Mouse (Mus musculus): ENCODE results near the gene Ubr7. TPM values are rescaled to one million over a fixed set of nuclear protein-coding genes. Genes with fewer than 3 reads are reported as not detected.
A peak's percentile ranks its signal among the peaks of the same experiment; 100 is the strongest.

Gene Ubr7
- polyA plus RNA-seq, 1 experiment from 2014 or later, result 45.8 TPM

DNA sequence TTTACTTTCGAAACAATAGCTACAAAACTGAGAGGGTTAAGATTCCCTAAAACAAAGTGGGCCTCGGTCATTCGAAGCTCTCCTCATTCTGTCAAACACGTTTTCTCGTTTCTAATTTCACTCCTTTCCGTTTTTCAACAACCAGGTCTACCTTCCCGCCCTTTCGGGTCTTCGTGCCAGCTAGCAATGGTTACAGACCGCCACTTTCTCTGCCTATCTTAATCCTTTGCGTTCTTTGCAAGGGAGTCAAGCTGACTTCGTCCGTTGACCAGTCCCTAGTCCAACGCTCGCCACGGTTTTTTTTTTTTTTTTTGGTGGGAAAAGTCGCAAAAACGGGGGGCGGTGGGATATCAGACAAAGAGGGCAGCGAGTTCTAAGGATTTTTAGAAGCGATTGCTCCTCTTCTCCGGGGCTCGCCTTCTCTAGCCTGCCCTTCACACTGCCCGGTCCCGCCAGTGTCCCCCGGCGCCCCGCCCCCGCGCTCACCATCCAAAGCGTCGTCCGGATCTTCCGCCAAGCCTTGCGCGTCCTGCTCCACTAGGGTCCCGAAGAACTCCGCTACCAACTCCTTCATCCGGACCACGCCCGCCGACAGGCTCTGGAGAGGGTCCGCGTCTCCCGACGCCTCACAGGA is 595 bp upstream of the Ubr7 start:
- DNase-seq (ENCODE audit: low spot score) (peak; percentile 20), ATAC-seq (ENCODE audit: low read depth) (peak; percentile 85)
- peak overlapping the region; percentile 81 for H3K27ac ChIP-seq (replicated peaks; ENCODE audit: low read depth, low read length)
- peaks cover 13% of the 10 kb centered on the region for H3K4me1 ChIP-seq (ENCODE audit: control insufficient read depth, insufficient read depth, low read length)
- H3K27me3 ChIP-seq (replicated peaks; ENCODE audit: control insufficient read depth, insufficient read depth, low read length), result no peaks in the 10 kb centered on the region
- peaks cover 13% of the 10 kb centered on the region; the same call in 1 of the 2 replicates for H3K36me3 ChIP-seq (ENCODE audit: control insufficient read depth, insufficient read depth, low read length)
- H3K9ac ChIP-seq (ENCODE audit: low read depth, low read length), result peak overlapping the region; percentile 77
- WGBS, result 1% methylated on average over 46 of the region's 46 CpGs
- peak overlapping the region; percentile 64 for H3K4me3 ChIP-seq (ENCODE audit: low read depth, low read length)
- no peaks in the 10 kb centered on the region for H3K9me3 ChIP-seq (ENCODE audit: control insufficient read depth, low read length)
- peak overlapping the region; percentile 74 for H3K4me2 ChIP-seq (ENCODE audit: low read depth, low read length)

GRCm38 (mm10) chr12:102758403-102758756 is 613 bp downstream of the Ubr7 start, which contains the start of gene Gm20604:
Gm20604 (minus strand) TSS chr12:102758672.
- ATAC-seq (ENCODE audit: low read depth) (no peak), DNase-seq (ENCODE audit: low spot score) (no peak)
- no peaks in the 10 kb centered on the region for H3K9me3 ChIP-seq (ENCODE audit: control insufficient read depth, low read length)
- peaks cover 14% of the 10 kb centered on the region for H3K36me3 ChIP-seq (ENCODE audit: control insufficient read depth, insufficient read depth, low read length)
- peak within 1 kb of the TSS; percentile 81 for H3K27ac ChIP-seq (replicated peaks; ENCODE audit: low read depth, low read length)
- peaks cover 13% of the 10 kb centered on the region for H3K4me1 ChIP-seq (ENCODE audit: control insufficient read depth, insufficient read depth, low read length)
- H3K4me2 ChIP-seq (ENCODE audit: low read depth, low read length), result peak within 1 kb of the TSS; percentile 92
- WGBS, result under 1% methylated on average over 10 of the region's 10 CpGs
- H3K4me3 ChIP-seq (ENCODE audit: low read depth, low read length), result peak within 1 kb of the TSS; percentile 64
- H3K9ac ChIP-seq (ENCODE audit: low read depth, low read length), result peak within 1 kb of the TSS; percentile 77
- H3K27me3 ChIP-seq (replicated peaks; ENCODE audit: control insufficient read depth, insufficient read depth, low read length), result no peaks in the 10 kb centered on the region

- Histone ChIP-seq H3K27ac (replicated peaks; ENCODE audit: low read depth, low read length) (0 out of 2 replicates have a peak overlapping the region, but pooled peaks have one; percentile 15), H3K36me3 (ENCODE audit: control insufficient read depth, insufficient read depth, low read length) (peaks cover 14% of the 10 kb centered on the region), H3K9me3 (ENCODE audit: control insufficient read depth, low read length) (no peaks in the 10 kb centered on the region), H3K9ac (ENCODE audit: low read depth, low read length) (peak overlapping the region; percentile 77), H3K4me1 (ENCODE audit: control insufficient read depth, insufficient read depth, low read length) (peaks cover 13% of the 10 kb centered on the region), H3K27me3 (replicated peaks; ENCODE audit: control insufficient read depth, insufficient read depth, low read length) (no peaks in the 10 kb centered on the region), H3K4me2 (ENCODE audit: low read depth, low read length) (peak overlapping the region; percentile 92), H3K4me3 (ENCODE audit: low read depth, low read length) (peak overlapping the region; percentile 64)
- DNase-seq (ENCODE audit: low spot score) (no peak), ATAC-seq (ENCODE audit: low read depth) (no peak)
- WGBS, result 3% methylated on average over 5 of the region's 5 CpGs
These were observed 1.2 kb downstream of the Ubr7 start for GRCm38 (mm10) chr12:102758936-102759335.

DNA sequence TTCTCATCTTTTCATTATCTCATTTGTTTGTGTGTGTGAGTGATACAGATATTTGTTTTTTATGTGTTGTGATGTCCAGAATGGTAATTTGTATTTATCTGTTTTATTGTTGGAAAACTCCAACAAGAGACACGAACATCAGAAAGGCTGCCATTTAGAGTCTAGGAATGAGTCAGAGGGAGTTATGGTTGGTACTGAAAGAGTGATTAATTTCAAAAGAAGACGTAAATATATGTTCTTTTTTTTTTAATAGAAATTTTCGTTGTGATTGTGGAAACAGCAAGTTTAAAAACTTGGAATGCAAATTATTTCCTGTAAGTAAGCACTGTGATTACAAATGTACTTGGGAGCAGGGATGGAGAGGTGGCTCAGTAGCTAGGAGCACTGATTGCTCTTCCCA is 3.9 kb downstream of the Ubr7 start:
- peaks cover 31% of the 10 kb centered on the region for H3K36me3 ChIP-seq (ENCODE audit: control insufficient read depth, insufficient read depth, low read length)
- ATAC-seq (ENCODE audit: low read depth) (no peak), DNase-seq (ENCODE audit: low spot score) (no peak)
- WGBS, result 85% methylated on average over 3 of the region's 3 CpGs
- H3K4me1 ChIP-seq (ENCODE audit: control insufficient read depth, insufficient read depth, low read length), result peaks cover 10% of the 10 kb centered on the region
- no peak overlapping the region for H3K4me3 ChIP-seq (ENCODE audit: low read depth, low read length)
- no peaks in the 10 kb centered on the region for H3K9me3 ChIP-seq (ENCODE audit: control insufficient read depth, low read length)
- no peaks in the 10 kb centered on the region for H3K27me3 ChIP-seq (replicated peaks; ENCODE audit: control insufficient read depth, insufficient read depth, low read length)
- no peak overlapping the region for H3K9ac ChIP-seq (ENCODE audit: low read depth, low read length)
- no peak overlapping the region for H3K27ac ChIP-seq (replicated peaks; ENCODE audit: low read depth, low read length)
- no peak overlapping the region for H3K4me2 ChIP-seq (ENCODE audit: low read depth, low read length)

DNA sequence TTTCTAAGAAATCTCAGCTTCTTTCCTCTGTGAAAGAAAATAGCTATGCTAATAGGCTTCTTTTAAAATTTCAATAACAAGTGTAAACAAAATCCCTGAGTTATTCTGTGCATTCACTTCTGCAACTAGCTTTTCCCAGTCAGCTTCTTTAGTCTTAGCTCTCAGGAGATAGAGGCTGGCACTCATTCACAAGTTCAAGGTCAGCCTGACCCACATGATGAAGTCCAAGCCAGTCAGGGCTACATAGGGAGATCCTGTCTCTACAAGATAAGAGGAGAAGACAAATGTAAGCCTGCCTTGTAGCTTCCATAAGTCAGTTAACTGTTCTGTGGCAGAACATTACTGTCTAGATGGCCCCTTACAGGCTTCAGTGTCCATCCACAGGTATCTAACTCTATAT is 5.9 kb downstream of the Ubr7 start:
- Histone ChIP-seq H3K4me1 (ENCODE audit: control insufficient read depth, insufficient read depth, low read length) (peaks cover 6% of the 10 kb centered on the region), H3K4me3 (ENCODE audit: low read depth, low read length) (no peak overlapping the region), H3K27ac (replicated peaks; ENCODE audit: low read depth, low read length) (no peak overlapping the region), H3K27me3 (replicated peaks; ENCODE audit: control insufficient read depth, insufficient read depth, low read length) (no peaks in the 10 kb centered on the region), H3K4me2 (ENCODE audit: low read depth, low read length) (no peak overlapping the region), H3K9me3 (ENCODE audit: control insufficient read depth, low read length) (no peaks in the 10 kb centered on the region), H3K36me3 (ENCODE audit: control insufficient read depth, insufficient read depth, low read length) (peaks cover 48% of the 10 kb centered on the region), H3K9ac (ENCODE audit: low read depth, low read length) (no peak overlapping the region)
- DNase-seq (ENCODE audit: low spot score) (no peak), ATAC-seq (ENCODE audit: low read depth) (no peak)

DNA sequence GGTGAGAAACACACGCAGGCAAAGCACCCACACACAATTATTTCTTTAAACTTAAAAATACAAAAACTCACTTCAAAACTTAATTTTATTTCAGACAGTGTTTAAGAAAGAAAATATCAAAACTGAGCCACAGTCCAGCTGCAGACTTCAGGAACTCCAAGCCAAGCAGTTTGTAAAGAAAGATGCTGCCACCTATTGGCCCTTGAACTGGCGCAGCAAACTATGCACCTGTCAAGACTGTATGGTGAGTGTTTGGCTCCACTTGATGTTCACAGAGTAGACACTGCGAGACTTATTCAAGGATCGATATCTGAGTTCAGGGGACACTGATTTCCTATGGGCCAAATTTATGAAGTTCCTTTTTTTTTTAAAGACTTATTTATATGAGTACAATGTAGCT is 11.2 kb downstream of the Ubr7 start:
- whole genome bisulfite sequencing, result 91% methylated on average over 4 of the region's 4 CpGs
- Histone ChIP-seq H3K4me2 (ENCODE audit: low read depth, low read length) (no peak overlapping the region), H3K27me3 (replicated peaks; ENCODE audit: control insufficient read depth, insufficient read depth, low read length) (no peaks in the 10 kb centered on the region), H3K36me3 (ENCODE audit: control insufficient read depth, insufficient read depth, low read length) (peaks cover 87% of the 10 kb centered on the region), H3K4me1 (ENCODE audit: control insufficient read depth, insufficient read depth, low read length) (no peaks in the 10 kb centered on the region), H3K9ac (ENCODE audit: low read depth, low read length) (no peak overlapping the region), H3K9me3 (ENCODE audit: control insufficient read depth, low read length) (no peaks in the 10 kb centered on the region), H3K4me3 (ENCODE audit: low read depth, low read length) (no peak overlapping the region), H3K27ac (replicated peaks; ENCODE audit: low read depth, low read length) (no peak overlapping the region)
- ATAC-seq (ENCODE audit: low read depth) (no peak), DNase-seq (ENCODE audit: low spot score) (no peak)

GRCm38 (mm10) chr12:102771601-102772000 is 13.8 kb downstream of the Ubr7 start:
- H3K27ac ChIP-seq (replicated peaks; ENCODE audit: low read depth, low read length), result no peak overlapping the region
- ATAC-seq (ENCODE audit: low read depth) (no peak), DNase-seq (ENCODE audit: low spot score) (no peak)
- H3K9ac ChIP-seq (ENCODE audit: low read depth, low read length), result no peak overlapping the region
- 97% methylated on average over 8 of the region's 8 CpGs for WGBS
- H3K4me3 ChIP-seq (ENCODE audit: low read depth, low read length), result no peak overlapping the region
- no peaks in the 10 kb centered on the region for H3K9me3 ChIP-seq (ENCODE audit: control insufficient read depth, low read length)
- no peaks in the 10 kb centered on the region for H3K4me1 ChIP-seq (ENCODE audit: control insufficient read depth, insufficient read depth, low read length)
- no peaks in the 10 kb centered on the region for H3K27me3 ChIP-seq (replicated peaks; ENCODE audit: control insufficient read depth, insufficient read depth, low read length)
- H3K4me2 ChIP-seq (ENCODE audit: low read depth, low read length), result no peak overlapping the region
- H3K36me3 ChIP-seq (ENCODE audit: control insufficient read depth, insufficient read depth, low read length), result peaks cover 86% of the 10 kb centered on the region

GRCm38 (mm10) chr12:102772676-102773075 is 14.9 kb downstream of the Ubr7 start:
- H3K27ac ChIP-seq (replicated peaks; ENCODE audit: low read depth, low read length), result no peak overlapping the region
- H3K27me3 ChIP-seq (replicated peaks; ENCODE audit: control insufficient read depth, insufficient read depth, low read length), result no peaks in the 10 kb centered on the region
- no peaks in the 10 kb centered on the region for H3K9me3 ChIP-seq (ENCODE audit: control insufficient read depth, low read length)
- H3K36me3 ChIP-seq (ENCODE audit: control insufficient read depth, insufficient read depth, low read length), result peaks cover 86% of the 10 kb centered on the region
- no peak overlapping the region for H3K4me3 ChIP-seq (ENCODE audit: low read depth, low read length)
- H3K9ac ChIP-seq (ENCODE audit: low read depth, low read length), result no peak overlapping the region
- ATAC-seq (ENCODE audit: low read depth) (no peak), DNase-seq (ENCODE audit: low spot score) (no peak)
- 96% methylated on average over 5 of the region's 5 CpGs for WGBS
- H3K4me2 ChIP-seq (ENCODE audit: low read depth, low read length), result no peak overlapping the region
- no peaks in the 10 kb centered on the region for H3K4me1 ChIP-seq (ENCODE audit: control insufficient read depth, insufficient read depth, low read length)

GRCm38 (mm10) chr12:102776035-102776434 is 18.3 kb downstream of the Ubr7 start:
- Histone ChIP-seq H3K27me3 (replicated peaks; ENCODE audit: control insufficient read depth, insufficient read depth, low read length) (no peaks in the 10 kb centered on the region), H3K9ac (ENCODE audit: low read depth, low read length) (no peak overlapping the region), H3K4me1 (ENCODE audit: control insufficient read depth, insufficient read depth, low read length) (no peaks in the 10 kb centered on the region), H3K4me2 (ENCODE audit: low read depth, low read length) (no peak overlapping the region), H3K9me3 (ENCODE audit: control insufficient read depth, low read length) (no peaks in the 10 kb centered on the region), H3K36me3 (ENCODE audit: control insufficient read depth, insufficient read depth, low read length) (peaks cover 59% of the 10 kb centered on the region), H3K4me3 (ENCODE audit: low read depth, low read length) (no peak overlapping the region), H3K27ac (replicated peaks; ENCODE audit: low read depth, low read length) (no peak overlapping the region)
- WGBS, result 87% methylated on average over 14 of the region's 14 CpGs
- no peak for DNase-seq (ENCODE audit: low spot score)
- ATAC-seq (ENCODE audit: low read depth), result no peak

Measured in embryonic facial prominence, embryonic 14.5 days (tissue).